ENCODE assay signal across 12 mouse cellular contexts in the genomic region with DNA sequence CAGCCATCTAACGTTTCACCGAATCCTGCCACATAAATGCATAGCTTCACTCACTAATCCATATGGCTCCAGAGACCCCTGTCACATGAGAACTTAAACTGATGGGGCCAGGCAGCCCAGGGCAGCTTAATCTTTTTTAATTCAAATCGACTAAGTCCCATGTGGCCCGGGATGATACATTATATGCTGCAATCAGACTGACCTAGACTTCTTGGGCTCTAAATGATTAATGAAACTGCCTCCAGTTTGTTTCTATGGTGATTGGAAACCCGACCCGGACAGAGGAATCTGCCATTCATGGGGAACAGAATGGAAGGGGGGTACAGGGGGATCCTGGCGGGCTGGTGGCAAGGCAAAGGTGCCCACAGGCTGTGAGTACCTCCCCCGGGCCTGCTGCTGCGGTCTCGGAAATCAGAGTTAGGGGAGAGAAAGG.
A peak's percentile ranks its signal among the peaks of the same experiment; 100 is the strongest.
DNase-seq lines count a peak whose midpoint lies in the region; ATAC-seq lines count a peak whose summit lies in the region.
"Had no signal": no experiment of that assay in that cellular context is flagged by ENCODE, and none has a peak within 500 bp of the region (broad histone marks: within the 10 kb centered on the region; RNA-seq: fewer than 3 reads in every experiment).

No protein-coding gene starts in this region.

- H3K27me3 ChIP-seq in embryonic facial prominence, embryonic 10.5 days (replicated peaks; ENCODE audit: low read depth, poor library complexity, severe bottlenecking) = peaks cover 51% of the 10 kb centered on the region
- H3K27me3 ChIP-seq in hindbrain, embryonic 13.5 days = peaks cover 42% of the 10 kb centered on the region
- H3K27me3 ChIP-seq in midbrain, embryonic 15.5 days (replicated peaks) = no peaks in the 10 kb centered on the region
- peaks cover 24% of the 10 kb centered on the region for H3K27me3 ChIP-seq in liver, embryonic 12.5 days (replicated peaks)

- 18% methylated on average over 10 of the region's 10 CpGs for WGBS in embryonic facial prominence, embryonic 10.5 days
- WGBS in hindbrain, embryonic 13.5 days = 5% methylated on average over 10 of the region's 10 CpGs
- 8% methylated on average over 10 of the region's 10 CpGs for WGBS in midbrain, embryonic 15.5 days
- WGBS in liver, embryonic 12.5 days (ENCODE audit: insufficient replicate concordance) = 59% methylated on average over 10 of the region's 10 CpGs

- H3K36me3 ChIP-seq in embryonic facial prominence, embryonic 10.5 days (replicated peaks) = no peaks in the 10 kb centered on the region
- H3K36me3 ChIP-seq in hindbrain, embryonic 13.5 days = no peaks in the 10 kb centered on the region
- H3K36me3 ChIP-seq in midbrain, embryonic 15.5 days (replicated peaks) = no peaks in the 10 kb centered on the region
- H3K36me3 ChIP-seq in liver, embryonic 12.5 days = no peaks in the 10 kb centered on the region
- H3K36me3 ChIP-seq: G1E had no signal

- H3K4me3 ChIP-seq in embryonic facial prominence, embryonic 10.5 days = peak overlapping the region; percentile 26; the same call in 1 of the 2 replicates
- no peak overlapping the region; the same call in 1 of the 2 replicates for H3K4me3 ChIP-seq in hindbrain, embryonic 13.5 days
- peak overlapping the region; percentile 10; the same call in 1 of the 2 replicates for H3K4me3 ChIP-seq in midbrain, embryonic 15.5 days
- H3K4me3 ChIP-seq in liver, embryonic 12.5 days = no peak overlapping the region

- H3K9ac ChIP-seq in hindbrain, embryonic 13.5 days = no peak overlapping the region; the same call in 1 of the 2 replicates
- no peak overlapping the region for H3K9ac ChIP-seq in midbrain, embryonic 15.5 days
- no peak overlapping the region for H3K9ac ChIP-seq in liver, embryonic 12.5 days

- peak; percentile 81 for DNase-seq in embryo, embryonic 10.5 days (ENCODE audit: low spot score)
- DNase-seq in embryonic facial prominence, embryonic 10.5 days (ENCODE audit: low spot score) = peak; percentile 80
- no peak for DNase-seq in thymus, postnatal 14 days
- no peak for DNase-seq in cerebellum, adult 11-12 months
- DNase-seq in urinary bladder, postnatal 4 days (ENCODE audit: low spot score in 2 of 2) = no peak
- DNase-seq: cerebellum, postnatal 36 days; lung, postnatal 14 days had no signal

- no peaks in the 10 kb centered on the region for H3K9me3 ChIP-seq in embryonic facial prominence, embryonic 10.5 days
- no peaks in the 10 kb centered on the region; the same call in 1 of the 2 replicates for H3K9me3 ChIP-seq in hindbrain, embryonic 13.5 days
- no peaks in the 10 kb centered on the region for H3K9me3 ChIP-seq in midbrain, embryonic 15.5 days
- no peaks in the 10 kb centered on the region for H3K9me3 ChIP-seq in liver, embryonic 12.5 days (replicated peaks)
- H3K9me3 ChIP-seq: G1E had no signal

- peaks cover 25% of the 10 kb centered on the region for H3K4me1 ChIP-seq in embryonic facial prominence, embryonic 10.5 days
- peaks cover 24% of the 10 kb centered on the region for H3K4me1 ChIP-seq in hindbrain, embryonic 13.5 days (replicated peaks)
- peaks cover 14% of the 10 kb centered on the region for H3K4me1 ChIP-seq in midbrain, embryonic 15.5 days
- H3K4me1 ChIP-seq in liver, embryonic 12.5 days = no peaks in the 10 kb centered on the region

- ATAC-seq in hindbrain, embryonic 13.5 days (ENCODE audit: low FRiP score) = peak; percentile 88
- peak; percentile 78 for ATAC-seq in midbrain, embryonic 15.5 days (replicated peaks)
- no peak for ATAC-seq in liver, embryonic 12.5 days
- ATAC-seq: intestine, postnatal 0 days had no signal

- H3K27ac ChIP-seq in embryonic facial prominence, embryonic 10.5 days (replicated peaks) = peak overlapping the region; percentile 63
- H3K27ac ChIP-seq in hindbrain, embryonic 13.5 days = peak overlapping the region; percentile 62; the same call in 1 of the 2 replicates
- H3K27ac ChIP-seq in midbrain, embryonic 15.5 days = peak overlapping the region; percentile 35; the same call in 1 of the 2 replicates
- H3K27ac ChIP-seq in liver, embryonic 12.5 days = no peak overlapping the region

- H3K4me2 ChIP-seq in hindbrain, embryonic 13.5 days = peak overlapping the region; percentile 41
- H3K4me2 ChIP-seq in midbrain, embryonic 15.5 days = peak overlapping the region; percentile 45
- H3K4me2 ChIP-seq in liver, embryonic 12.5 days = no peak overlapping the region

Comparison
In these comparisons a context has a peak if more than half of its experiments do, and no peak if none do; other contexts are left out.
1. DNase-seq: peak in embryo, embryonic 10.5 days (single experiment) and embryonic facial prominence, embryonic 10.5 days (single experiment); none in thymus, postnatal 14 days (single experiment), cerebellum, adult 11-12 months (single experiment) and urinary bladder, postnatal 4 days (0 of 2).
2. H3K4me3 ChIP-seq: peak in embryonic facial prominence, embryonic 10.5 days (single experiment) and midbrain, embryonic 15.5 days (single experiment); none in hindbrain, embryonic 13.5 days (single experiment) and liver, embryonic 12.5 days (single experiment).